Mouse (Mus musculus): ENCODE results near the gene Nup210l.
A peak's percentile ranks its signal among the peaks of the same experiment; 100 is the strongest.

GRCm38 (mm10) chr3:90114342-90114741 is 10.4 kb downstream of the Nup210l start:
- peak; percentile 62 for TF ChIP-seq CTCF (IDR thresholded peaks at IDR 0.05)
- no peak for TF ChIP-seq EP300 (IDR thresholded peaks at IDR 0.05)
